Mouse (Mus musculus): ENCODE data around the gene Hs3st6. TPM values are rescaled to one million over a fixed set of nuclear protein-coding genes. Genes with fewer than 3 reads are reported as not detected.

Gene Hs3st6
- polyA plus RNA-seq, 1 experiment from 2014 or later, result 0.21 TPM

DNA sequence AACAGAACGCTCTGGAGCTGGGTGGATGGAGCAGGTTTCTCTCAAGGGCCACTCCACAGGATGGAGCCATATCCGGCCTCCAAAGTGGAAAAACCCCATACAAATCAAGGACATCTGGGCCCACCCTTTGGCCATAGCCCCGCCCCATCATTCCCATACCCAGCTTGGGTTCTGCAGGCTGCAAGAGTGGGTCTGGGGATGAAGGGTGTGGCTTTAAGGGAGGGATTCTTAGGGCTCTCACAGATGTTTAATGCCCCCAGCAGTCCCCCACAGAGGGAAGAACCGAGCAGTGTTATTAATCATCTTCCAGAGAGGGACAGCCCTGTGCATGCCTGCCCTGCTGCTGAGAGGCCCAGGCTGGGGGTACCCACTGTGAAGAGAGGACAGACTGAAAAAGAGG, 5.8 kb upstream of the Hs3st6 start:
- Histone ChIP-seq H3K9ac (ENCODE audit: low read length) (no peak overlapping the region), H3K4me3 (ENCODE audit: low read length) (no peak overlapping the region), H3K36me3 (ENCODE audit: control insufficient read depth, insufficient read depth) (no peaks in the 10 kb centered on the region), H3K4me2 (ENCODE audit: low read depth, low read length) (no peak overlapping the region), H3K9me3 (replicated peaks; ENCODE audit: control insufficient read depth, low read length) (no peaks in the 10 kb centered on the region), H3K27ac (ENCODE audit: low read length) (no peak overlapping the region), H3K4me1 (ENCODE audit: control insufficient read depth, insufficient read depth, low read length) (no peaks in the 10 kb centered on the region), H3K27me3 (ENCODE audit: control insufficient read depth, insufficient read depth, low read length) (peaks cover 18% of the 10 kb centered on the region)
- no peak for ATAC-seq (replicated peaks; ENCODE audit: extremely low read depth, insufficient read depth, low FRiP score)
- 45% methylated on average over 4 of the region's 4 CpGs for WGBS

DNA sequence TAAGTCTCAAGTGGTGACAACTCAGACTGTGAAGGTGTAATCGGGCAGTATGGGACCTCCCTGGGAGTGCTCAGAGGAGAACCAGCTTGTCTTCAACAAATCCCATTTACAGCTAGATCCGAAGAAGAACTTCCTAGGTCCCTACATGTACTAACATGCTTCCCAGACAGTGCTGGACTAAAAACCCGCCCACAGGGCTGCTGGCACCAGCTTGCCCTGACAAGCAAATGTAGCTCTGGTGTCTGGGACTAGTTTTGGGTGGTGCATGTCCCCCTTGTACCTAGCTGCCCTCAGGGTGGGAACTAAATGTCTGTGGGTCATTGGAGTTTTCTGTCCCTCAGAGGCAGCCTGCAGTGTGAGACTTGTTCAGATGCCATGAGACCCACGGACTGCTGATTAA, 1.3 kb upstream of the Hs3st6 start:
- peaks cover 10% of the 10 kb centered on the region for H3K4me1 ChIP-seq (ENCODE audit: control insufficient read depth, insufficient read depth, low read length)
- H3K9ac ChIP-seq (ENCODE audit: low read length), result no peak overlapping the region
- H3K4me2 ChIP-seq (ENCODE audit: low read depth, low read length), result no peak overlapping the region
- H3K27me3 ChIP-seq (ENCODE audit: control insufficient read depth, insufficient read depth, low read length), result peaks cover 58% of the 10 kb centered on the region
- WGBS, result 9% methylated on average over 4 of the region's 4 CpGs
- no peak overlapping the region for H3K27ac ChIP-seq (ENCODE audit: low read length)
- no peaks in the 10 kb centered on the region for H3K9me3 ChIP-seq (replicated peaks; ENCODE audit: control insufficient read depth, low read length)
- ATAC-seq (replicated peaks; ENCODE audit: extremely low read depth, insufficient read depth, low FRiP score), result no peak
- H3K36me3 ChIP-seq (ENCODE audit: control insufficient read depth, insufficient read depth), result no peaks in the 10 kb centered on the region
- H3K4me3 ChIP-seq (ENCODE audit: low read length), result no peak overlapping the region

DNA sequence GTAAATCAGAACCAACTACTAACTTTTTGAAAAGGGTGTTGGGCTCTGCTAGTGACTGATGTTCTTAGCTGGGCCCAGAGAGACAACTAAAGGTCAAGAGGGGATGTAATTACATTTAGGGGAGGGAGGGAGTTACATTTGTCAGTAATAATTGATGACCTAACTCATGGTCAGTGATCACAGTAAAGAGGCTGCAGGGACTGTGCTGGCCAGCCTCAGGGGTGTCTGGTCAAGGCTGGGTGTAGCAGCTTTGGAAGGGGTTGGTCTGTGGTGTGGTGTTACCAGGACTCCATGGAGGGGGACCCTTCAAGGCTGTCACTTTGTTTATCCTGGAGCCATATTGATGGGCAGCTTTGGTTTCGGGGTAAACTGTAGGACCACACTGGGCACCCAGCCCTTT, 4.6 kb downstream of the Hs3st6 start:
- Histone ChIP-seq H3K4me2 (ENCODE audit: low read depth, low read length) (no peak overlapping the region), H3K27ac (ENCODE audit: low read length) (no peak overlapping the region), H3K27me3 (ENCODE audit: control insufficient read depth, insufficient read depth, low read length) (peaks cover 36% of the 10 kb centered on the region), H3K36me3 (ENCODE audit: control insufficient read depth, insufficient read depth) (no peaks in the 10 kb centered on the region), H3K4me1 (ENCODE audit: control insufficient read depth, insufficient read depth, low read length) (peaks cover 7% of the 10 kb centered on the region), H3K4me3 (ENCODE audit: low read length) (no peak overlapping the region), H3K9ac (ENCODE audit: low read length) (no peak overlapping the region), H3K9me3 (replicated peaks; ENCODE audit: control insufficient read depth, low read length) (no peaks in the 10 kb centered on the region)
- WGBS, result 91% methylated on average over 1 of the region's 1 CpGs
- no peak for ATAC-seq (replicated peaks; ENCODE audit: extremely low read depth, insufficient read depth, low FRiP score)

DNA sequence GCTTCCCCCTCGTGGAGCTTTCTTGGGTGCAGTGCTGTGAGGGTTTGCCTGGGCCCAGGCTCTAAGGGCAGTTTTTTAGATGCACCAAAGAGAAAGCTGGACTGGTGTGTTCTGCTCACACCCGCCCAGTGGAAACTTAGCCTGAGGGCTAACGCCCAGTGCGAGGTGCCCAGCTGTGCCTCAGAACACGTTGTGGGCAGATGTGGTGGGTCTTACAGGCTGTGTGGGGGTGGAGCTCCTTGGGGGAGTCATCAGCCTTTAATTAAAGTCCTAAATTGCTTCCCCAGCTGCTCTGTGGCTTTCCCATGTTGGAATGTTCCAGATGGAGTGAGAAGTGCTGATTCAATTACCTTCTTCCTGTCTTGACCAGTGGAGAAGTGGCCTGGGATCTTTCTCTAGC, 8.3 kb downstream of the Hs3st6 start:
- Histone ChIP-seq H3K9ac (ENCODE audit: low read length) (no peak overlapping the region), H3K27ac (ENCODE audit: low read length) (no peak overlapping the region), H3K4me3 (ENCODE audit: low read length) (no peak overlapping the region), H3K9me3 (replicated peaks; ENCODE audit: control insufficient read depth, low read length) (no peaks in the 10 kb centered on the region), H3K27me3 (ENCODE audit: control insufficient read depth, insufficient read depth, low read length) (0 out of 2 replicates have a peak, but pooled peaks cover 2% of the 10 kb centered on the region), H3K4me1 (ENCODE audit: control insufficient read depth, insufficient read depth, low read length) (0 out of 2 replicates have a peak, but pooled peaks cover 3% of the 10 kb centered on the region), H3K4me2 (ENCODE audit: low read depth, low read length) (no peak overlapping the region), H3K36me3 (ENCODE audit: control insufficient read depth, insufficient read depth) (no peaks in the 10 kb centered on the region)
- ATAC-seq (replicated peaks; ENCODE audit: extremely low read depth, insufficient read depth, low FRiP score), result no peak
- WGBS, result 64% methylated on average over 5 of the region's 5 CpGs

DNA sequence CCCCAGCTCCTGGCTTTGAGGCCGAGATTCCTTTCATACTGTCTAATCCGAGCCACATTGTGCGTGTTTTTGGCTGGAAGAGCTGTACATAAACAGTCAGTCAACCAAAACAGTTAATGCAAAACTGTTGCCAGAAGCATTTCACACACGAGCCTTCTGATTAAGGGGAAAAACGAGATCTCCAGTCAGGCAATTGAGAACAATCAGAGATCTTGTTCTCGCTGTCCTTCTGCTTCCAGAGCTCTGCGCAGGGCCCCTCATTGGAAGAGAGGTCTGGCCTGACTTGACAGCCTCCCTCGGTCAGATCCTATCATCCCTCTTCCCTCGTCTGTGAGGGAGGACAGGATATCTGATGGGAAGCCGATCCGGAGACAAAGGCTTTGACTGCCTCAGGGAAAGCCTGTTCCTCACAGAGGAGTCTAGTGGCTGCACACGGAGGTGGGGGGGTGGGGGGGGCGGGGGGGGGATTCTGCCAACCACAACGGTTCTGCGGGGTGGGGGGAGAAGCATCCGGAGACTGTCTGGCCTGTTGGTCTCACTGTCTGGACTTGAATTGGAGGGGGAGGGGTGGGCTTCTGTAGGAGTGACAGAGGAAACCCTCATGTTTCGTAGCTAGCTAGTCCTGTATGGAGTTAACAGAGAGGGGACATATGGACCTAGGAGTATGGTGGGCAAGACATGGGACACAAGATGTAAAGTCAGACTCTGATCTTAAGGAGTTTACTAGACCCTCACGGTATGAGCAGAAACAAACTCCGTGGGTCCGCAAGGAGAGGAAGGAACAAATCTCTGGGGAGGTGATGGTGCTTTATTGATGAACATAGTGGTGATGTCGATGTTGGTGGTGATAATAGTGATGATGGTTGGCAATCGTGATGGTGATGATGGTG, 12.5 kb downstream of the Hs3st6 start:
- Histone ChIP-seq H3K9ac (ENCODE audit: low read length) (no peak overlapping the region), H3K4me2 (ENCODE audit: low read depth, low read length) (no peak overlapping the region), H3K36me3 (ENCODE audit: control insufficient read depth, insufficient read depth) (no peaks in the 10 kb centered on the region), H3K4me3 (ENCODE audit: low read length) (no peak overlapping the region), H3K27me3 (ENCODE audit: control insufficient read depth, insufficient read depth, low read length) (no peaks in the 10 kb centered on the region), H3K4me1 (ENCODE audit: control insufficient read depth, insufficient read depth, low read length) (0 out of 2 replicates have a peak, but pooled peaks cover 3% of the 10 kb centered on the region), H3K27ac (ENCODE audit: low read length) (no peak overlapping the region), H3K9me3 (replicated peaks; ENCODE audit: control insufficient read depth, low read length) (no peaks in the 10 kb centered on the region)
- 0 out of 2 replicates have a peak, but pooled peaks have one; percentile 28 for ATAC-seq (replicated peaks; ENCODE audit: extremely low read depth, insufficient read depth, low FRiP score)
- 39% methylated on average over 21 of the region's 22 CpGs for WGBS

DNA sequence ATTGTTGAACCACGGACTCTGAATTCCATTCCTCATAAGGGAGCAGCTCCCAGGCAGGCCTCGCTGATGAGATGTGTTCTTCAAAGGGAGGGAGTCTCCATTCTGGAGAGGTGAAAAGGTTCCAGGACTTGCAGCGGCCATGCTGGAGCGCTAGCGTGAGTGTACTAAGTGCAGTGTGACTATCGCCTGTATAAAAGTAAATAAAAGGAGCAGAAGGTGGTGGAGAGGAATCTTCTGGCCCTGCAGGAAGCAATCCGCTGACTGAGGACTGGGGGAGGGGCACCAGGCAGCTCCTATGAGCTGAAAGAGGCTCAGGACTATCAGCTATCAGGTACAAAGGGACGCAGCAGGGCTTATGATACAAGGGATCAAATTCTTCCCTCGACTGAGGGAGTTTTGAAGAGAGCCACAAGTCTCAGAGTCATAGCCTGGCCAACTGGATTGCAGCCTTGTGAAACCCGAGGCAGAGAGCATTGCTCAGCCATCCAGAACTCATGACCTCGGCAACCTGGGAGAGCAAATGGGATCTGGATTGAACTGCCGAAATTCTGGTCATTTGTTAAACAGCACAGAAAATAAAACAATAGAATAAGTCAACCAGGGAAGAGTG, 13.6 kb downstream of the Hs3st6 start:
- H3K27me3 ChIP-seq (ENCODE audit: control insufficient read depth, insufficient read depth, low read length), result no peaks in the 10 kb centered on the region
- H3K4me2 ChIP-seq (ENCODE audit: low read depth, low read length), result no peak overlapping the region
- no peaks in the 10 kb centered on the region for H3K9me3 ChIP-seq (replicated peaks; ENCODE audit: control insufficient read depth, low read length)
- no peak overlapping the region for H3K27ac ChIP-seq (ENCODE audit: low read length)
- no peak overlapping the region for H3K9ac ChIP-seq (ENCODE audit: low read length)
- WGBS, result 25% methylated on average over 12 of the region's 12 CpGs
- ATAC-seq (replicated peaks; ENCODE audit: extremely low read depth, insufficient read depth, low FRiP score), result no peak
- H3K4me3 ChIP-seq (ENCODE audit: low read length), result no peak overlapping the region
- H3K36me3 ChIP-seq (ENCODE audit: control insufficient read depth, insufficient read depth), result no peaks in the 10 kb centered on the region
- H3K4me1 ChIP-seq (ENCODE audit: control insufficient read depth, insufficient read depth, low read length), result 0 out of 2 replicates have a peak, but pooled peaks cover 3% of the 10 kb centered on the region

DNA sequence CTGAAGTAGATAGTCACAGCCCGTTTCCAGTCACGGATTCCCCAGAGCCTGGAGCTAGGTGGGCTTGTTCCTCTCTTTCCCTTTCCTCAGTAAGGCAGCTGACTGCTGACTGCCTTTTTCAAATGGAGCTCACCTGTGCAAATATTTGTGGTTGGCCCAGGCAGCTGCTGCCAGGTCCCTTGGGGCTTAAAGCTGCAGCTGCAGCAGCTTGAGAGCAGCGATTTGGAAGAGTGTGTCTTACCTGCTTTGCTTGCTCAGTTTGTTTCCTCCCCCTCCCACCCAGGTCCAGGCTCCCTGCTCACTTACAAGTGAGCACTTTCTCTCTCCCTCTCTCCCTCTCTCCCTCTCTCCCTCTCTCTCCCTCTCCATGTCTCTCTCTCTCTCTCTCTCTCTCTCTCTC, 16.4 kb downstream of the Hs3st6 start:
- Histone ChIP-seq H3K27ac (ENCODE audit: low read length) (no peak overlapping the region), H3K4me1 (ENCODE audit: control insufficient read depth, insufficient read depth, low read length) (0 out of 2 replicates have a peak, but pooled peaks cover 3% of the 10 kb centered on the region), H3K4me2 (ENCODE audit: low read depth, low read length) (no peak overlapping the region), H3K9me3 (replicated peaks; ENCODE audit: control insufficient read depth, low read length) (peaks cover 5% of the 10 kb centered on the region; the same call in 1 of the 2 replicates), H3K4me3 (ENCODE audit: low read length) (no peak overlapping the region), H3K9ac (ENCODE audit: low read length) (no peak overlapping the region), H3K27me3 (ENCODE audit: control insufficient read depth, insufficient read depth, low read length) (no peaks in the 10 kb centered on the region), H3K36me3 (ENCODE audit: control insufficient read depth, insufficient read depth) (no peaks in the 10 kb centered on the region)
- ATAC-seq (replicated peaks; ENCODE audit: extremely low read depth, insufficient read depth, low FRiP score), result no peak
- WGBS, result 44% methylated on average over 3 of the region's 3 CpGs

DNA sequence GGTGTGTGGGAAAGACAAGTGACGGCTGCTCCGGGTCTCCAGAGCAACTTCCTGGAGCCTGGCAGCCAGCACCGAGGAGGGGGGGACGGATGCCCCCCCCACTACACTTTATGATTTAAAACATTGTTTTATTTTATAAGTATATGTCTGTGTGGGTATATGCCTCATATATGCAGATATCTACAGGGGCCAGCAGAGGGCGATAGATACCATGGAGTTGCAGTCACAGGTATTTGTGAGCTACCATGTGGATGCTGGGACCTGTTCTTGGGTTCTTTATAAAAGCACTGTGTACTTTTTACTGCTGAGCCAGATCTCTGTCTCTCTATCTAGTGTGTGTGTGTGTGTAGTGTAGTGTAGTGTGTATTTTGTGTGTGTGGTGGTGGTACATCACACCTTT, 20.5 kb downstream of the Hs3st6 start:
- ATAC-seq (replicated peaks; ENCODE audit: extremely low read depth, insufficient read depth, low FRiP score), result no peak
- H3K36me3 ChIP-seq (ENCODE audit: control insufficient read depth, insufficient read depth), result no peaks in the 10 kb centered on the region
- H3K9me3 ChIP-seq (replicated peaks; ENCODE audit: control insufficient read depth, low read length), result peaks cover 5% of the 10 kb centered on the region; the same call in 1 of the 2 replicates
- no peak overlapping the region for H3K27ac ChIP-seq (ENCODE audit: low read length)
- no peaks in the 10 kb centered on the region for H3K27me3 ChIP-seq (ENCODE audit: control insufficient read depth, insufficient read depth, low read length)
- H3K9ac ChIP-seq (ENCODE audit: low read length), result no peak overlapping the region
- H3K4me1 ChIP-seq (ENCODE audit: control insufficient read depth, insufficient read depth, low read length), result no peaks in the 10 kb centered on the region
- no peak overlapping the region for H3K4me2 ChIP-seq (ENCODE audit: low read depth, low read length)
- WGBS, result 82% methylated on average over 5 of the region's 5 CpGs
- no peak overlapping the region for H3K4me3 ChIP-seq (ENCODE audit: low read length)

DNA sequence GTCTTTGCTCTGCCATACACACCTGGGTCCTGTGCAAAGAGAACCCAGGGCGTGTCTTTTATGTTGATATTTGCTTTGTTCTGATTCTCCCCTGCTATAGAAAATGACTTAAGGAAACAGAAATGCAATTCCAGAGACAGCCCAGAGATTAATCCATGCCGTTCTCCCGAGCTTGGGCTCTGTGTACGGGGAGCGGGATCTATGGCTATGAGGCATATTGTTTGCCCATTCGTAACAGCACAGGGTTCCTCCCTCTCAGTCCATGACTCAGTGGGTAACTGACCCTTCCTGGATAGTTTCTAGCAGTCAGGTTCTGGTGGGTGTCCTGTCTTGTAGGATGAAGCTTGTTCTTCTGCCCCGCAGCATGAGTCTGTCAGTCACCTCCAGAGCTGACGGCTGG, 22.4 kb downstream of the Hs3st6 start:
- Histone ChIP-seq H3K27me3 (ENCODE audit: control insufficient read depth, insufficient read depth, low read length) (no peaks in the 10 kb centered on the region), H3K4me1 (ENCODE audit: control insufficient read depth, insufficient read depth, low read length) (no peaks in the 10 kb centered on the region), H3K4me2 (ENCODE audit: low read depth, low read length) (no peak overlapping the region), H3K27ac (ENCODE audit: low read length) (no peak overlapping the region), H3K9me3 (replicated peaks; ENCODE audit: control insufficient read depth, low read length) (peaks cover 5% of the 10 kb centered on the region; the same call in 1 of the 2 replicates), H3K4me3 (ENCODE audit: low read length) (no peak overlapping the region), H3K9ac (ENCODE audit: low read length) (no peak overlapping the region), H3K36me3 (ENCODE audit: control insufficient read depth, insufficient read depth) (no peaks in the 10 kb centered on the region)
- 74% methylated on average over 8 of the region's 8 CpGs for WGBS
- no peak for ATAC-seq (replicated peaks; ENCODE audit: extremely low read depth, insufficient read depth, low FRiP score)
